Mouse (Mus musculus) myocyte (in vitro differentiated cells): ENCODE measurements at regions not wholly inside any gene's neighbourhood (a gene's known extent, or its start where the extent isn't known, plus 50 kb on each side); places are given as distances from the start of the nearest gene placed in this dataset.

Experiments
- H3K27me3 ChIP-seq: one replicate; pipeline ENCODE4 v1.6.1; 2011; ENCODE audit not compliant: control insufficient read depth, insufficient read depth, insufficient read length
- H3K36me3 ChIP-seq: one replicate; pipeline ENCODE4 v1.6.1; 2011; ENCODE audit not compliant: control insufficient read depth, insufficient read depth
- H3K4me2 ChIP-seq: one replicate; pipeline ENCODE4 v1.6.1; 2011; ENCODE audit warnings: low read depth, control low read depth
- H3K4me3 ChIP-seq: one replicate; pipeline ENCODE4 v1.5.1; 2011; ENCODE audit warnings: mild to moderate bottlenecking, control low read depth, moderate library complexity
- H3K79me2 ChIP-seq: one replicate; pipeline ENCODE4 v1.6.1; 2011; ENCODE audit not compliant: control insufficient read depth, insufficient read depth
- H3ac ChIP-seq: one replicate; pipeline ENCODE4 v1.6.1; 2011; ENCODE audit not compliant: control insufficient read depth, insufficient read length
- CEBPB ChIP-seq: IDR thresholded peaks from 2 replicates; pipeline ENCODE4 v1.6.1; 2011; ENCODE audit warnings: mild to moderate bottlenecking, moderate library complexity; ENCODE audit not compliant: poor library complexity, insufficient read depth, severe bottlenecking
- E2F4 ChIP-seq: IDR thresholded peaks from one replicate; pipeline ENCODE4 v1.6.1; 2011; ENCODE audit warnings: mild to moderate bottlenecking, control low read depth, moderate library complexity; ENCODE audit not compliant: insufficient read depth
- MAX ChIP-seq: IDR thresholded peaks from one replicate; pipeline ENCODE4 v1.6.1; 2011; ENCODE audit warnings: low read depth, mild to moderate bottlenecking, control low read depth
- MYOD1 ChIP-seq, 3 experiments: IDR thresholded peaks; one replicate each; pipeline ENCODE4 v1.6.1; 2011; ENCODE audit warnings: control low read depth in 2 of 3, low read depth in 2 of 3, mild to moderate bottlenecking in 2 of 3, moderate library complexity in 1 of 3; ENCODE audit not compliant: insufficient read length in 2 of 3, control insufficient read depth in 1 of 3
- MYOG ChIP-seq, 3 experiments: IDR thresholded peaks; one replicate each; pipeline ENCODE4 v1.6.1; 2011; ENCODE audit warnings: control low read depth in 2 of 3, low read depth in 2 of 3, mild to moderate bottlenecking in 2 of 3; ENCODE audit not compliant: insufficient read length in 2 of 3, control insufficient read depth in 1 of 3, insufficient read depth in 1 of 3
- POLR2A ChIP-seq: IDR thresholded peaks from one replicate; pipeline ENCODE4 v1.6.1; 2011; ENCODE audit warnings: low read depth, mild to moderate bottlenecking, control low read depth, moderate library complexity; ENCODE audit not compliant: insufficient read length
- POLR2AphosphoS2 ChIP-seq: IDR thresholded peaks from one replicate; pipeline ENCODE4 v1.6.1; 2011; ENCODE audit warnings: low read depth, control low read depth; ENCODE audit not compliant: insufficient read length
- REST ChIP-seq: IDR thresholded peaks from one replicate; pipeline ENCODE4 v1.6.1; 2011; ENCODE audit warnings: mild to moderate bottlenecking, control low read depth, moderate library complexity; ENCODE audit not compliant: insufficient read depth, insufficient read length
- SRF ChIP-seq: IDR thresholded peaks from one replicate; pipeline ENCODE4 v1.6.1; 2011; ENCODE audit warnings: low read depth; ENCODE audit not compliant: control insufficient read depth, insufficient read length
- TCF12 ChIP-seq: IDR thresholded peaks from one replicate; pipeline ENCODE4 v1.6.1; 2011; ENCODE audit warnings: mild to moderate bottlenecking, control low read depth; ENCODE audit not compliant: poor library complexity, insufficient read depth, severe bottlenecking
- TCF3 ChIP-seq: IDR thresholded peaks from one replicate; pipeline ENCODE4 v1.6.1; 2011; ENCODE audit warnings: low read depth, control low read depth; ENCODE audit not compliant: insufficient read length
- USF1 ChIP-seq: IDR thresholded peaks from one replicate; pipeline ENCODE4 v1.6.1; 2011; ENCODE audit warnings: low read depth, mild to moderate bottlenecking, control low read depth, moderate library complexity

DNA sequence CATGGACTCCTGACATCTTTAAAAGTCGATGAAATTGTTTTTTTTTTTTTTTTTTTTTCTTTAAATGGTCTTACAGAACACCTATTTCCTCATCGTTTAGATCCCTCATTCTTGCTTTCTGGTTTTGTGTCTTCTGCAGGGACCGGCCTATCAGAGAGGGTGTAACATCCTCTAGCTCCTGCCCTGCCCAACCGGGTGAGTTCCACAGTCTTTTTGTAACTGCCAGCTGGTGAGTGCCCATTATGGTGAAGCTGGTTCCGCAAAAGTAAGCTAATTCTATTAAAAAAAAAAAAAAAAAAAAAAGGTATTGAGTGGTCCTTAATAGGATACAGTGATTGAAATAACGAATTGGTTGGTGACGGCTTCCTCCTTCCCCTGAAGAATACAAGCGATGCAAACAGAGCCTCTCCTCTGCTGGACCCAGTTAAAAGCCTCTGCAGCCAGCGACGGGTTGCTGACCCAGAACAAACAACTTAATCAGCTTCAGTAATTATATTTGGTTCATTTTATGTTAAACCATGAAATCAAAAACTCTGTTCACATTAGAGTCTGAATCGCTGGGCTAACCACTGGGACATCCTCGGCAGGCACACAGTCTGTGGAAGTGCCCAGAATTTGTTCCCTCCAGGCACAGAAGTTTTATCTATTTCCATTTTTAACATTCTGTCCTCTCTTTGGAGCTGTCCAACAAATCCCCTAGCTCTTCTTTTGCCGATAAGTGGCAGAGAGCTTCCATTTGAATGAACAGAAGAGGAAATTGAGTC is 126.9 kb upstream of the Pabpc6 start:
- no peaks in the 10 kb centered on the region for H3K36me3 ChIP-seq
- H3K4me2 ChIP-seq: no peak overlapping the region
- H3K27me3 ChIP-seq: no peaks in the 10 kb centered on the region
- TF ChIP-seq SRF (no peak), MAX (no peak), CEBPB (no peak), POLR2AphosphoS2 (no peak), MYOG (IDR thresholded peaks at IDR 0.05; ENCODE audit: control insufficient read depth in 1 of 3, insufficient read depth in 1 of 3, insufficient read length in 2 of 3, low read depth in 2 of 3) (no peak), TCF12 (no peak), USF1 (no peak), MYOD1 (IDR thresholded peaks at IDR 0.05; ENCODE audit: control insufficient read depth in 1 of 3, insufficient read length in 2 of 3, low read depth in 2 of 3) (no peak), POLR2A (no peak), TCF3 (no peak), E2F4 (no peak), REST (no peak)
- H3ac ChIP-seq: no peak overlapping the region
- no peaks in the 10 kb centered on the region for H3K79me2 ChIP-seq
- no peak overlapping the region for H3K4me3 ChIP-seq

DNA sequence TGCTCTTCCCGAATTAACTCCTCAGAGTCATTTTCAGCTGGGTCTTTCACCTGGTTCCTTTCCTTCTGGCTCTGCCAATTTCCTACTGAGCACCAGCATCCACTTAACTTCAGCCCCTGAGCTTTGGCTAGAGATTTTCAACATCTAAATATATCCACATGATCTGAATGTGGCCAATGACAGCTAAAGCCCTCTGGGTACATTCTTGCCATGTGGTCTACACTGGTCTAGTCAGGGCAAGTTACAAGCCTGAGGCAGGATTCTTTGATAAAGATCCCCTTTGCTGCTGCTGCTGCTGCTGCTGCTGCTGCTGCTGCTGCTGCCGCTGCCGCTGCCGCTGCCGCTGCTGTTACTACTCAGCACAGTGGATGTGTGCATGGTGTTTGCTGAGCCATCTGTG is 109.3 kb upstream of the Pabpc6 start:
- TF ChIP-seq POLR2AphosphoS2: no peak
- no peak for TF ChIP-seq REST
- TF ChIP-seq SRF: no peak
- no peak for TF ChIP-seq MYOD1 (IDR thresholded peaks at IDR 0.05; ENCODE audit: control insufficient read depth in 1 of 3, insufficient read length in 2 of 3, low read depth in 2 of 3)
- TF ChIP-seq TCF3: no peak
- TF ChIP-seq MAX: no peak
- TF ChIP-seq MYOG (IDR thresholded peaks at IDR 0.05; ENCODE audit: control insufficient read depth in 1 of 3, insufficient read depth in 1 of 3, insufficient read length in 2 of 3, low read depth in 2 of 3): no peak
- TF ChIP-seq E2F4: no peak
- TF ChIP-seq TCF12: no peak
- TF ChIP-seq USF1: no peak
- TF ChIP-seq POLR2A: no peak
- no peak for TF ChIP-seq CEBPB
- Histone ChIP-seq H3K4me2 (no peak overlapping the region), H3K4me3 (no peak overlapping the region), H3K27me3 (no peaks in the 10 kb centered on the region), H3K79me2 (no peaks in the 10 kb centered on the region), H3ac (no peak overlapping the region), H3K36me3 (no peaks in the 10 kb centered on the region)

DNA sequence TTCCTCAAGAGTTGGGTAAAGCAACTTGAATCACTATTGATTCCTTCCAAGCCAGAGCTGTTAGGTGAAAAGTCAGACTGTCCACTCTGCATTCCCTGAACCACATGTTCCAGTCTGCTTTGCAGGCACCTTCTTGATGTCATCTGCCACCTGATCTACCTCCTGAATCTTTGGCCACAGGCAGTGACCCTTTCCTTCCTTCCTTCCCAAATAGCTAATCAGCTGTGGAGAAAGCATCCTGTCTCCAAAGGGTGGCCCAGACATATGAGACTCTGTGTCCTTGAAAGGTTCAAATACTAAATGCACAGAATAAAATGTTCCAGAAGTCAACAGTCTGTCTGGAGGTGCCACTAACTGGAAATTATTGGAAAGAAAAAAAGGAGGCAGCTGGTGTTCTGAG is 107.6 kb upstream of the Pabpc6 start:
- Histone ChIP-seq H3K36me3 (no peaks in the 10 kb centered on the region), H3K4me2 (no peak overlapping the region), H3K79me2 (no peaks in the 10 kb centered on the region), H3ac (no peak overlapping the region), H3K4me3 (no peak overlapping the region), H3K27me3 (no peaks in the 10 kb centered on the region)
- TF ChIP-seq CEBPB: no peak
- no peak for TF ChIP-seq MYOD1 (IDR thresholded peaks at IDR 0.05; ENCODE audit: control insufficient read depth in 1 of 3, insufficient read length in 2 of 3, low read depth in 2 of 3)
- TF ChIP-seq MYOG (IDR thresholded peaks at IDR 0.05; ENCODE audit: control insufficient read depth in 1 of 3, insufficient read depth in 1 of 3, insufficient read length in 2 of 3, low read depth in 2 of 3): no peak
- TF ChIP-seq POLR2A: no peak
- no peak for TF ChIP-seq TCF3
- no peak for TF ChIP-seq TCF12
- no peak for TF ChIP-seq POLR2AphosphoS2
- TF ChIP-seq E2F4: no peak
- no peak for TF ChIP-seq MAX
- TF ChIP-seq SRF: no peak

DNA sequence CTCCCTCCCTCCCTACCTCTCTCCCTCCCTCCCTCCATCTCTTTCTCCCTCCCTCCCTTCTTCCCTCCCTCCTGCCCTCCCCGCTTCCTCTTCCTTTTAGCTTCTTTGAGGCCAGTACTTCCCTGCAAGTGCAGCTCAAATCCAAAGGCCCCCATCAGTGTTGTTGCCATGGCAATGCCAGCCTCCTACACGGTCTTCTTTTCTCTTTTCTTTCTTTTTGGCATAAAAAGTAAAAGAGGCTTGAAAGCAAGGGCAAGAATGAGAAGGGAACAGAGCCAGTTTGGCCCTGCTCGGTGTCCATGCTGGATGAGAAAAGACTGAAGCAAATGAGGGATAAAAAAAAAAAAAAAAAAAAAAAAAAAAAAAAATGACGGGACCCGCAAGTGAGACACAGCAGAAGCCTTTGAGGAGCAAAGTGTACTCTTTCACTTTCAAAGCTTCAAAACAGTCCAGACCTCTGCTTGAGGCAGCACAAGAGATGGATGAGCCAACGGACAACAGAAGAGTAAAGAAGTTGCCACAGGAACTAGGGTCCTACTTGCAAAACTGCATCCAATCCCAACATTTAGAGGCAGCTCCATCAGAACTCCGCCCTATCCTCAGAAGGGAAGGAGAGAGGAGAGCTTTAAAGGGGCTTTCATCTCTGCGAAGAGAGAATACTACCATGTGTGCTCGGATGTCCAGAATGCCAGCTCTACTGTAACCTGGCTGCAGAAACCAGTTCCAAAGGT is 106.9 kb upstream of the Pabpc6 start:
- Histone ChIP-seq H3K27me3 (no peaks in the 10 kb centered on the region), H3K4me3 (no peak overlapping the region), H3ac (no peak overlapping the region), H3K36me3 (no peaks in the 10 kb centered on the region), H3K79me2 (no peaks in the 10 kb centered on the region), H3K4me2 (no peak overlapping the region)
- TF ChIP-seq SRF: no peak
- TF ChIP-seq TCF12: no peak
- TF ChIP-seq CEBPB: no peak
- no peak for TF ChIP-seq E2F4
- no peak for TF ChIP-seq MYOG (IDR thresholded peaks at IDR 0.05; ENCODE audit: control insufficient read depth in 1 of 3, insufficient read depth in 1 of 3, insufficient read length in 2 of 3, low read depth in 2 of 3)
- no peak for TF ChIP-seq POLR2AphosphoS2
